9 mouse cellular contexts compared by ENCODE assay signal in the genomic region with DNA sequence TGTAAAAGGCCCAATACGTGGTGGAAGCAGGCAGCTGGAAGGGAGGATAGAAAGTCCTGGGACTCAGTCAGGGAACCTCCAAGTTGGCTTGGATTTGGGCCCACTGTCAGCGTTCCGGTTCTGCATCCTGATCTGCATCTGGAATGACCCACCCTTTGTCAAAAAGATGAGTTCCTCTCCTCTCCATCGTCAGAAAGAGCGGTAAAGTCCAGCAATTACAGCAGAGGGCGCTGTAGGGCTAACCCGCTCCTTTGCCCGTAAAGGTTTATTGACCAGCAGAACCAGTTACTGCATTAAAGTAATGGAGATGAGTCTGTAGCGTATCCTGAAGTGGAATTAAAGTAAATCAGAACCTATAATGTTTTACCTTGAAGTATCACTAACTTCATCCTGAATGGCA. TPM values are rescaled to one million over a fixed set of nuclear protein-coding genes. Genes with fewer than 3 reads are reported as not detected.
DNase-seq lines count a peak whose midpoint lies in the region; ATAC-seq and TF ChIP-seq lines count a peak whose summit lies in the region.
"Had no signal": no experiment of that assay in that cellular context is flagged by ENCODE, and none has a peak within 500 bp of the region (broad histone marks: within the 10 kb centered on the region; RNA-seq: fewer than 3 reads in every experiment).

No protein-coding gene starts in this region.

- no peak overlapping the region for H3K4me3 ChIP-seq in testis, adult 2 months (ENCODE audit: control insufficient read depth, low read depth, low read length)

- no peaks in the 10 kb centered on the region for H3K27me3 ChIP-seq in testis, adult 2 months (ENCODE audit: control insufficient read depth, insufficient read depth, low read length)

- DNase-seq in frontal cortex, postnatal 10 days (ENCODE audit: low spot score in 2 of 2) = no peak
- DNase-seq in right cerebral cortex, adult 2 months (ENCODE audit: low spot score in 2 of 2) = peak; percentile 38 to 47
- DNase-seq in right cerebral cortex, postnatal 25 days = no peak
- peak; percentile 58 for DNase-seq in cerebellum, adult 9-10 months
- peak; percentile 65 for DNase-seq in lung, postnatal 14 days

- ATAC-seq in frontal cortex, adult (ENCODE audit: low TSS enrichment) = peak; percentile 52; the same call in 1 of the 2 replicates
- peak; percentile 62 to 81; a peak in 2 of 4 replicates for ATAC-seq in hematopoietic stem cell, adult 5-6 weeks (replicated peaks in 1 of 2; ENCODE audit: insufficient read depth in 1 of 2, low FRiP score in 2 of 2, low TSS enrichment in 1 of 2, low read depth in 1 of 2, poor library complexity in 2 of 2, severe bottlenecking in 2 of 2)

- no peaks in the 10 kb centered on the region for H3K36me3 ChIP-seq in testis, adult 2 months (ENCODE audit: control insufficient read depth, insufficient read depth, low read length)

- H3K4me1 ChIP-seq in testis, adult 2 months (ENCODE audit: control insufficient read depth, insufficient read depth, low read length) = no peaks in the 10 kb centered on the region

- H3K27ac ChIP-seq in testis, adult 2 months (ENCODE audit: control insufficient read depth, insufficient read depth, low read depth, low read length) = no peak overlapping the region

- no peak for TF ChIP-seq POLR2A in testis, adult 2 months (IDR thresholded peaks at IDR 0.05; ENCODE audit: control insufficient read depth, low read depth, low read length)

- peak; percentile 60; the same call in 1 of the 2 replicates for TF ChIP-seq CTCF in testis, adult 2 months (IDR thresholded peaks at IDR 0.05; ENCODE audit: control insufficient read depth, insufficient read depth, insufficient replicate concordance, low read depth, low read length)

RNA-seq across cellular contexts. Expression of a gene that starts 7.5 kb away (rescaled TPM):
- 2,529 and 3,030 TPM in 2 replicates for total RNA-seq in hematopoietic stem cell, adult 5-6 weeks (2017)
- 108 and 114 TPM in 2 replicates for polyA plus RNA-seq in testis, adult 2 months (2012; rRNA removed)

RNA-seq across cellular contexts. Expression of a gene that starts 23.3 kb away (rescaled TPM):
- total RNA-seq in hematopoietic stem cell, adult 5-6 weeks (2017) = not detected in 2 replicates
- 0.52 and 0.89 TPM in 2 replicates for polyA plus RNA-seq in testis, adult 2 months (2012; rRNA removed)

RNA-seq across cellular contexts. Expression of a gene that starts 32.9 kb away (rescaled TPM):
- total RNA-seq in hematopoietic stem cell, adult 5-6 weeks (2017) = not detected in 2 replicates
- polyA plus RNA-seq in testis, adult 2 months (2012; rRNA removed) = 0.06 TPM in 1 of 2 replicates, not detected in the other
- polyA plus RNA-seq: large intestine, adult 2 months had no signal

Comparison
In these comparisons a context has a peak if more than half of its experiments do, and no peak if none do; other contexts are left out.
1. DNase-seq: peak in right cerebral cortex, adult 2 months (2 of 2), cerebellum, adult 9-10 months (single experiment) and lung, postnatal 14 days (single experiment); none in frontal cortex, postnatal 10 days (0 of 2) and right cerebral cortex, postnatal 25 days (single experiment).